Mouse (Mus musculus): ENCODE measurements at regions not wholly inside any gene's neighbourhood (a gene's known extent, or its start where the extent isn't known, plus 50 kb on each side); places are given as distances from the start of the nearest gene placed in this dataset.

- no peaks in the 10 kb centered on the region for H3K36me3 ChIP-seq (ENCODE audit: control insufficient read depth, insufficient read depth, low read length)
- H3K9ac ChIP-seq (ENCODE audit: low read depth, low read length), result no peak overlapping the region
- no peak overlapping the region for H3K27ac ChIP-seq (replicated peaks; ENCODE audit: insufficient read depth, low read depth, low read length)
- H3K79me2 ChIP-seq (ENCODE audit: control insufficient read depth, insufficient read depth, low read length), result no peaks in the 10 kb centered on the region
- DNase-seq (ENCODE audit: extremely low read depth, low read depth, low spot score), result no peak
- H3K4me3 ChIP-seq (ENCODE audit: insufficient read depth, low read depth, low read length), result no peak overlapping the region
- H3K4me1 ChIP-seq (ENCODE audit: control insufficient read depth, insufficient read depth, low read length), result no peaks in the 10 kb centered on the region
- no peaks in the 10 kb centered on the region for H3K27me3 ChIP-seq (ENCODE audit: control insufficient read depth, insufficient read depth, low read length)
- TF ChIP-seq POLR2A (IDR thresholded peaks at IDR 0.05; ENCODE audit: extremely low read depth, insufficient read depth, low read length), result no peak
- no peak for TF ChIP-seq CTCF (IDR thresholded peaks at IDR 0.05; ENCODE audit: low read depth, low read length)
- 98% methylated on average over 2 of the region's 2 CpGs for WGBS
Observed at GRCm38 (mm10) chrX:11755046-11755445, 405.1 kb downstream of the Bcor start.

GRCm38 (mm10) chrX:11763351-11764082 lies 396.6 kb downstream of the Bcor start:
- no peak overlapping the region for H3K27ac ChIP-seq (replicated peaks; ENCODE audit: insufficient read depth, low read depth, low read length)
- no peak overlapping the region for H3K4me3 ChIP-seq (ENCODE audit: insufficient read depth, low read depth, low read length)
- peaks cover 2% of the 10 kb centered on the region; the same call in 1 of the 2 replicates for H3K4me1 ChIP-seq (ENCODE audit: control insufficient read depth, insufficient read depth, low read length)
- WGBS, result 89% methylated on average over 17 of the region's 17 CpGs
- H3K27me3 ChIP-seq (ENCODE audit: control insufficient read depth, insufficient read depth, low read length), result no peaks in the 10 kb centered on the region
- TF ChIP-seq POLR2A (IDR thresholded peaks at IDR 0.05; ENCODE audit: extremely low read depth, insufficient read depth, low read length) (no peak), CTCF (IDR thresholded peaks at IDR 0.05; ENCODE audit: low read depth, low read length) (no peak)
- no peaks in the 10 kb centered on the region for H3K79me2 ChIP-seq (ENCODE audit: control insufficient read depth, insufficient read depth, low read length)
- no peaks in the 10 kb centered on the region for H3K36me3 ChIP-seq (ENCODE audit: control insufficient read depth, insufficient read depth, low read length)
- H3K9ac ChIP-seq (ENCODE audit: low read depth, low read length), result no peak overlapping the region
- no peak for DNase-seq (ENCODE audit: extremely low read depth, low read depth, low spot score)

- DNase-seq (ENCODE audit: extremely low read depth, low read depth, low spot score), result no peak
- no peaks in the 10 kb centered on the region for H3K4me1 ChIP-seq (ENCODE audit: control insufficient read depth, insufficient read depth, low read length)
- H3K4me3 ChIP-seq (ENCODE audit: insufficient read depth, low read depth, low read length), result no peak overlapping the region
- 86% methylated on average over 6 of the region's 6 CpGs for WGBS
- H3K79me2 ChIP-seq (ENCODE audit: control insufficient read depth, insufficient read depth, low read length), result no peaks in the 10 kb centered on the region
- no peaks in the 10 kb centered on the region for H3K27me3 ChIP-seq (ENCODE audit: control insufficient read depth, insufficient read depth, low read length)
- no peaks in the 10 kb centered on the region for H3K36me3 ChIP-seq (ENCODE audit: control insufficient read depth, insufficient read depth, low read length)
- H3K9ac ChIP-seq (ENCODE audit: low read depth, low read length), result no peak overlapping the region
- no peak for TF ChIP-seq CTCF (IDR thresholded peaks at IDR 0.05; ENCODE audit: low read depth, low read length)
- no peak for TF ChIP-seq POLR2A (IDR thresholded peaks at IDR 0.05; ENCODE audit: extremely low read depth, insufficient read depth, low read length)
- no peak overlapping the region for H3K27ac ChIP-seq (replicated peaks; ENCODE audit: insufficient read depth, low read depth, low read length)
Observed at GRCm38 (mm10) chrX:11776236-11776899, 383.8 kb downstream of the Bcor start.

- TF ChIP-seq POLR2A (IDR thresholded peaks at IDR 0.05; ENCODE audit: extremely low read depth, insufficient read depth, low read length) (no peak), CTCF (IDR thresholded peaks at IDR 0.05; ENCODE audit: low read depth, low read length) (no peak)
- Histone ChIP-seq H3K4me3 (ENCODE audit: insufficient read depth, low read depth, low read length) (no peak overlapping the region), H3K79me2 (ENCODE audit: control insufficient read depth, insufficient read depth, low read length) (no peaks in the 10 kb centered on the region), H3K4me1 (ENCODE audit: control insufficient read depth, insufficient read depth, low read length) (no peaks in the 10 kb centered on the region), H3K36me3 (ENCODE audit: control insufficient read depth, insufficient read depth, low read length) (no peaks in the 10 kb centered on the region), H3K27me3 (ENCODE audit: control insufficient read depth, insufficient read depth, low read length) (no peaks in the 10 kb centered on the region), H3K9ac (ENCODE audit: low read depth, low read length) (no peak overlapping the region), H3K27ac (replicated peaks; ENCODE audit: insufficient read depth, low read depth, low read length) (no peak overlapping the region)
- 93% methylated on average over 6 of the region's 6 CpGs for WGBS
- no peak for DNase-seq (ENCODE audit: extremely low read depth, low read depth, low spot score)
Observed at GRCm38 (mm10) chrX:11795010-11795409, 365.1 kb downstream of the Bcor start.

GRCm38 (mm10) chrX:11797870-11798269 lies 362.3 kb downstream of the Bcor start:
- Histone ChIP-seq H3K4me3 (ENCODE audit: insufficient read depth, low read depth, low read length) (no peak overlapping the region), H3K36me3 (ENCODE audit: control insufficient read depth, insufficient read depth, low read length) (no peaks in the 10 kb centered on the region), H3K27ac (replicated peaks; ENCODE audit: insufficient read depth, low read depth, low read length) (no peak overlapping the region), H3K27me3 (ENCODE audit: control insufficient read depth, insufficient read depth, low read length) (no peaks in the 10 kb centered on the region), H3K4me1 (ENCODE audit: control insufficient read depth, insufficient read depth, low read length) (no peaks in the 10 kb centered on the region), H3K9ac (ENCODE audit: low read depth, low read length) (no peak overlapping the region), H3K79me2 (ENCODE audit: control insufficient read depth, insufficient read depth, low read length) (no peaks in the 10 kb centered on the region)
- TF ChIP-seq POLR2A (IDR thresholded peaks at IDR 0.05; ENCODE audit: extremely low read depth, insufficient read depth, low read length) (no peak), CTCF (IDR thresholded peaks at IDR 0.05; ENCODE audit: low read depth, low read length) (no peak)
- WGBS, result 41% methylated on average over 11 of the region's 11 CpGs
- peak; percentile 40 for DNase-seq (ENCODE audit: extremely low read depth, low read depth, low spot score)

- WGBS, result 8% methylated on average over 3 of the region's 3 CpGs
- Histone ChIP-seq H3K27ac (replicated peaks; ENCODE audit: insufficient read depth, low read depth, low read length) (no peak overlapping the region), H3K4me1 (ENCODE audit: control insufficient read depth, insufficient read depth, low read length) (no peaks in the 10 kb centered on the region), H3K4me3 (ENCODE audit: insufficient read depth, low read depth, low read length) (no peak overlapping the region), H3K79me2 (ENCODE audit: control insufficient read depth, insufficient read depth, low read length) (no peaks in the 10 kb centered on the region), H3K27me3 (ENCODE audit: control insufficient read depth, insufficient read depth, low read length) (no peaks in the 10 kb centered on the region), H3K36me3 (ENCODE audit: control insufficient read depth, insufficient read depth, low read length) (no peaks in the 10 kb centered on the region), H3K9ac (ENCODE audit: low read depth, low read length) (no peak overlapping the region)
- no peak for TF ChIP-seq CTCF (IDR thresholded peaks at IDR 0.05; ENCODE audit: low read depth, low read length)
- TF ChIP-seq POLR2A (IDR thresholded peaks at IDR 0.05; ENCODE audit: extremely low read depth, insufficient read depth, low read length), result no peak
- peak; percentile 48 for DNase-seq (ENCODE audit: extremely low read depth, low read depth, low spot score)
Observed at GRCm38 (mm10) chrX:11798326-11798725, 361.8 kb downstream of the Bcor start.
